Mouse (Mus musculus): ENCODE data around the gene Ptpn14. TPM values are rescaled to one million over a fixed set of nuclear protein-coding genes. Genes with fewer than 3 reads are reported as not detected.

The Ptpn14 gene
- polyA plus RNA-seq, 1 experiment from 2014 or later: 11.0 TPM

DNA sequence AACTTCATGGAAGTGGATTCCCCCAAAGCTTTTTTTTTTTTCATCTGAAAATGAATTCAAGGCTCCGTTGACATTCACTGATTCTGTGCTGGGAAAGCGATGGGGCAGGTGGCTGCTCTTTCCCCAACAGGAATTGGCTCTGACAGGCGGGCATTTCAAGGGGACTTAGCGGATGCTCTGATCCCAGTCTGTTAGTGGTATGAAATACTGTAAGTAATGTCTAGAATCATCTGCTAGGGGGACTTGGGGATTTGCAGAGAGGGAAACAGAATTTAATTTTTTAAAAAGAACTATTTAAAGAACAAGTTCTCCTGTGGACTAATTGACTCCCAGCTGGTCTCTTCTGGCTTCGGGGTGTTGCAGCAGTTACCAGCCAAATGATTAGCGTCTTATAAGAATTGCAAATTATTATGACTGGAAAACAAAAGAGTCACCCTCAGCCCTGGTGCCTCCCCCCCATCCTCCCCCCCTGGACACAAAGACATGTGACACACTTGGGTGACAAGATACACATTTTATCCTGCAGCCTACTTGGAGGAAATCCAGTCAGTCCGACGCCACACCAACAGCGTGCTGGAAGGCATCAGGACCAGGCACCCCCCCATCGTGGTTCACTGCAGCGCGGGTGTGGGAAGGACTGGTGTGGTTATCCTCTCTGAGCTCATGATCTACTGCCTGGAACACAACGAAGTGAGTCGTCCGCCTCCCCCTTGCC lies 136.9 kb downstream of the Ptpn14 start:
- H3K9ac ChIP-seq (ENCODE audit: low read length): no peak overlapping the region
- H3K4me3 ChIP-seq (ENCODE audit: control insufficient read depth in 1 of 2, insufficient read depth in 1 of 2, low read depth in 1 of 2, low read length in 2 of 2): no peak overlapping the region
- H3K4me2 ChIP-seq (ENCODE audit: low read length): no peak overlapping the region
- peaks cover 40% of the 10 kb centered on the region for H3K36me3 ChIP-seq (ENCODE audit: control insufficient read depth, insufficient read depth, low read length)
- no peaks in the 10 kb centered on the region for H3K9me3 ChIP-seq (ENCODE audit: control insufficient read depth, low read length)
- no peak for ATAC-seq (ENCODE audit: insufficient number of reproducible peaks, insufficient read depth, low FRiP score, low read depth)
- 77% methylated on average over 15 of the region's 15 CpGs for WGBS
- no peaks in the 10 kb centered on the region for H3K27me3 ChIP-seq (ENCODE audit: control insufficient read depth, insufficient read depth, low read length)
- H3K27ac ChIP-seq (replicated peaks in 1 of 2; ENCODE audit: control insufficient read depth in 1 of 2, insufficient read depth in 1 of 2, low read depth in 2 of 2, low read length in 2 of 2): 0 out of 4 replicates have a peak overlapping the region, but pooled peaks of 1 of the 2 experiments have one; percentile 15
- H3K4me1 ChIP-seq (ENCODE audit: control insufficient read depth in 2 of 2, insufficient read depth in 2 of 2, low read length in 2 of 2): peaks cover 26 to 33% of the 10 kb centered on the region in 2 experiments

DNA sequence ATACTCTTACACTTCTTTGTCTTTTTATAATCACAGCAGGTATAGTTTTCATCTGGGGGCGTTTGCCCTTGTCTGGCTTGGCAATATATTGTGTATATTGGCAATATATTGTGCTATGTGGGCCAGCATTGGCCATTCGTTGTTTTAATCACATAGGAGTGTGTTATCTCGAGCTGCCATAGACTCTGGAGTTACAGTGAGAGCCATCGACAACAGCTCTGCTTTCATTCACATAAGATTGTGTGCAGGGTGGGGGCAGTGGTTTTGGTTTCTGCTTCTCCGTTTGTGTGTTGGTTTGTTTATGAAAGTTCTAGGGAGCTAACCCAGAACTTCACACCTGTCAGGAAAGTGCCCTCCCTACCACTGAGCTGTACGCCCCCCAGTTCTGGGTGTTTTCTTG lies 138.6 kb downstream of the Ptpn14 start:
- Histone ChIP-seq H3K27me3 (ENCODE audit: control insufficient read depth, insufficient read depth, low read length) (no peaks in the 10 kb centered on the region), H3K36me3 (ENCODE audit: control insufficient read depth, insufficient read depth, low read length) (peaks cover 49% of the 10 kb centered on the region), H3K9me3 (ENCODE audit: control insufficient read depth, low read length) (no peaks in the 10 kb centered on the region), H3K4me2 (ENCODE audit: low read length) (peak overlapping the region; percentile 47; the same call in 1 of the 2 replicates), H3K27ac (replicated peaks in 1 of 2; ENCODE audit: control insufficient read depth in 1 of 2, insufficient read depth in 1 of 2, low read depth in 2 of 2, low read length in 2 of 2) (peak overlapping the region; percentile 92 to 96), H3K9ac (ENCODE audit: low read length) (peak overlapping the region; percentile 42; the same call in 1 of the 2 replicates), H3K4me1 (ENCODE audit: control insufficient read depth in 2 of 2, insufficient read depth in 2 of 2, low read length in 2 of 2) (peaks cover 21 to 26% of the 10 kb centered on the region in 2 experiments), H3K4me3 (ENCODE audit: control insufficient read depth in 1 of 2, insufficient read depth in 1 of 2, low read depth in 1 of 2, low read length in 2 of 2) (no peak overlapping the region)
- 33% methylated on average over 6 of the region's 6 CpGs for WGBS
- ATAC-seq (ENCODE audit: insufficient number of reproducible peaks, insufficient read depth, low FRiP score, low read depth): no peak

DNA sequence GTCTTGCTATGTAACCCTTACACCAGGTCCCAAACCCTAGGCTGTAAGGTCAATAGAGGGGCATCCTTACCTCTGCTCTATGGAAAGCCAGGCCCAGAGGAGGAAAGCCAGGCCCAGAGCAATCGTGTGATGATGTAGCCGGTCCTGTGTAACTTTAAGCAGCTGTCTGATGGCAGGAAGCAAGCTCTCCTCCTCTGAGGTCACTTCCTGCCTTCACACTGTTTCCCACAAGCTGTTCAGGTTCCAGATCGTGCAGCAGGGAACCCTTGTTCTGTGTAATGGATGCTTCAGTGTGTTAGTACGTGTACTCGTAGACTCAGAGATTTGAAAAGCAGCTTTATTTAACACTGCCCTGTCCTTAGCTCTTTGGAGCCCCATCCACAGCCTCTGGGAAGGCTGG lies 139.0 kb downstream of the Ptpn14 start:
- H3K4me2 ChIP-seq (ENCODE audit: low read length): peak overlapping the region; percentile 47

DNA sequence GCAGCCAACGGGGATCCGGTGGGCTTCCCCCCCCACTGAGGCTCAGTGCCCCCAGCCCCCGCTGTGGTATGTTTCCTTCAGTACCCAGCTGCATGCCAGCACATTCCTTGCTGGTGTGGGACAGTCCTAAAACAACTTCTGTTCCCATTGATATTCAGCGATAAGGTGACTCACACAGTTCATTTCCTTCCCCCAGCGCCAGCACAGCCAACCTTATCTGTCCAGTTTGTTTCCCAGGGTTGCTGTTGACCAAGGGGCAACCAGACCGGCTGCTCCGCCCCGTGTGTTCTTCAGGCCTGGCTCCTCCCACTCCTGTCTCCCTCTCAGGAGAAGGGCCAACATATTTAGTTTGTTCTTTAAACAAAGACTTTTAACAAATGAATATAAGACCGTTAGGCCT lies 139.4 kb downstream of the Ptpn14 start:
- WGBS: 6% methylated on average over 9 of the region's 9 CpGs
- peak overlapping the region; percentile 42; the same call in 1 of the 2 replicates for H3K9ac ChIP-seq (ENCODE audit: low read length)
- H3K4me2 ChIP-seq (ENCODE audit: low read length): peak overlapping the region; percentile 47
- no peak overlapping the region for H3K4me3 ChIP-seq (ENCODE audit: control insufficient read depth in 1 of 2, insufficient read depth in 1 of 2, low read depth in 1 of 2, low read length in 2 of 2)
- H3K36me3 ChIP-seq (ENCODE audit: control insufficient read depth, insufficient read depth, low read length): peaks cover 54% of the 10 kb centered on the region
- peak; percentile 85 for ATAC-seq (ENCODE audit: insufficient number of reproducible peaks, insufficient read depth, low FRiP score, low read depth)
- H3K27ac ChIP-seq (replicated peaks in 1 of 2; ENCODE audit: control insufficient read depth in 1 of 2, insufficient read depth in 1 of 2, low read depth in 2 of 2, low read length in 2 of 2): peak overlapping the region; percentile 92 to 96
- H3K27me3 ChIP-seq (ENCODE audit: control insufficient read depth, insufficient read depth, low read length): no peaks in the 10 kb centered on the region
- H3K4me1 ChIP-seq (ENCODE audit: control insufficient read depth in 2 of 2, insufficient read depth in 2 of 2, low read length in 2 of 2): peaks cover 21 to 26% of the 10 kb centered on the region in 2 experiments
- no peaks in the 10 kb centered on the region for H3K9me3 ChIP-seq (ENCODE audit: control insufficient read depth, low read length)

More for the DNA sequence above, 139.0 kb downstream of the Ptpn14 start:
- H3K27ac ChIP-seq (replicated peaks in 1 of 2; ENCODE audit: control insufficient read depth in 1 of 2, insufficient read depth in 1 of 2, low read depth in 2 of 2, low read length in 2 of 2): peak overlapping the region; percentile 92 to 96
- no peak overlapping the region for H3K4me3 ChIP-seq (ENCODE audit: control insufficient read depth in 1 of 2, insufficient read depth in 1 of 2, low read depth in 1 of 2, low read length in 2 of 2)
- no peaks in the 10 kb centered on the region for H3K27me3 ChIP-seq (ENCODE audit: control insufficient read depth, insufficient read depth, low read length)
- peaks cover 21 to 26% of the 10 kb centered on the region in 2 experiments for H3K4me1 ChIP-seq (ENCODE audit: control insufficient read depth in 2 of 2, insufficient read depth in 2 of 2, low read length in 2 of 2)
- H3K9ac ChIP-seq (ENCODE audit: low read length): peak overlapping the region; percentile 42; the same call in 1 of the 2 replicates
- peak; percentile 54 for ATAC-seq (ENCODE audit: insufficient number of reproducible peaks, insufficient read depth, low FRiP score, low read depth)
- no peaks in the 10 kb centered on the region for H3K9me3 ChIP-seq (ENCODE audit: control insufficient read depth, low read length)
- 11% methylated on average over 5 of the region's 5 CpGs for WGBS
- H3K36me3 ChIP-seq (ENCODE audit: control insufficient read depth, insufficient read depth, low read length): peaks cover 53% of the 10 kb centered on the region

DNA sequence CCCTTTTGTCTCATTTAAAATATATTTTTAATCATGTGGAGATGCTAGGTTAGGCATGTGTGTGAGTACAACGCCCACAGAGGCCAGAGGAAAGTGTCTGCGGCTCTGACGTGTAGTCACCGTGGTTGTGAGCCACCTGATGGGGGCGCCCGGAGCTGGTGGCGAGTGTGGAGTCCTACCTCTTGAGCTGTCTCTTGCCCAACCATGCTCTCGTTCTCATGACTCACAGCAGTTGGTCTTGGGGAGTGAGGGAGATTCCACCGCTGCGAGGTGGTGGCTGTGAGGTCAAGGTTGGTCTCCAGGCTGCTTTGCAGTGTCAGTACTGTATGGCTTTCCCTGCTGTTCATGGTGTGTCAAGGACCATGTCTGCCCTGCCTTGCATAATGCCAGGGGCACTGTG lies 140.0 kb downstream of the Ptpn14 start:
- Histone ChIP-seq H3K36me3 (ENCODE audit: control insufficient read depth, insufficient read depth, low read length) (peaks cover 48% of the 10 kb centered on the region), H3K4me2 (ENCODE audit: low read length) (peak overlapping the region; percentile 47; the same call in 1 of the 2 replicates), H3K27me3 (ENCODE audit: control insufficient read depth, insufficient read depth, low read length) (no peaks in the 10 kb centered on the region), H3K9ac (ENCODE audit: low read length) (peak overlapping the region; percentile 14; the same call in 1 of the 2 replicates), H3K27ac (replicated peaks in 1 of 2; ENCODE audit: control insufficient read depth in 1 of 2, insufficient read depth in 1 of 2, low read depth in 2 of 2, low read length in 2 of 2) (peak overlapping the region; percentile 92 to 96), H3K4me3 (ENCODE audit: control insufficient read depth in 1 of 2, insufficient read depth in 1 of 2, low read depth in 1 of 2, low read length in 2 of 2) (no peak overlapping the region), H3K4me1 (ENCODE audit: control insufficient read depth in 2 of 2, insufficient read depth in 2 of 2, low read length in 2 of 2) (peaks cover 21 to 26% of the 10 kb centered on the region in 2 experiments), H3K9me3 (ENCODE audit: control insufficient read depth, low read length) (no peaks in the 10 kb centered on the region)
- ATAC-seq (ENCODE audit: insufficient number of reproducible peaks, insufficient read depth, low FRiP score, low read depth): 0 out of 2 replicates have a peak, but pooled peaks have one; percentile 12
- WGBS: 52% methylated on average over 10 of the region's 10 CpGs

DNA sequence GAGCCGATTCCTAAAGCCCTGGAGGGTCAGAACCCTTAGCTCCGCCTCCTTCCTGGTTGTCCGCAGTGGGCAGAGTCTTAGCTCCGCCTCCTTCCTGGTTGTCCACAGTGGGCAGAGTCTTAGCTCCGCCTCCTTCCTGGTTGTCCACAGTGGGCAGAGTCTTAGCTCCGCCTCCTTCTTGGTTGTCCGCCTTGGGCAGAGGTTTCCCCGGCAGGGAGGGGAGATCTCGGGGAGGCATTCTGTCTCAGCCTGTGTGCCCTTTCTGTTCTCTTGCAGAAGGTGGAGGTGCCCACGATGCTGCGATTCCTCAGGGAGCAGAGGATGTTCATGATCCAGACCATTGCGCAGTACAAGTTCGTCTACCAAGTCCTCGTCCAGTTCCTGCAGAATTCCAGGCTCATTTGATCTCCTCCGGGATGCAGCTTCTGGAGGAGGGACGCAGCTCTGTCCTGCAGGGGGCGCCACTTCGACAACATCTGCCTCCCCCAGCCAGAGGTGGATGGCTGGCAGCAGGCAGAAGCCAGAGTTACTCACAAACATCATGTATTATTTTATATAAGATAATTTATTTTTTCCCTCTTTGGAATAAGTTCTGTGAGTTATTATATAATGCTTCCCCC lies 141.7 kb downstream of the Ptpn14 start:
- Histone ChIP-seq H3K9me3 (ENCODE audit: control insufficient read depth, low read length) (no peaks in the 10 kb centered on the region), H3K9ac (ENCODE audit: low read length) (no peak overlapping the region), H3K27ac (replicated peaks in 1 of 2; ENCODE audit: control insufficient read depth in 1 of 2, insufficient read depth in 1 of 2, low read depth in 2 of 2, low read length in 2 of 2) (no peak overlapping the region), H3K4me2 (ENCODE audit: low read length) (no peak overlapping the region), H3K4me3 (ENCODE audit: control insufficient read depth in 1 of 2, insufficient read depth in 1 of 2, low read depth in 1 of 2, low read length in 2 of 2) (no peak overlapping the region), H3K36me3 (ENCODE audit: control insufficient read depth, insufficient read depth, low read length) (peaks cover 35% of the 10 kb centered on the region), H3K27me3 (ENCODE audit: control insufficient read depth, insufficient read depth, low read length) (no peaks in the 10 kb centered on the region), H3K4me1 (ENCODE audit: control insufficient read depth in 2 of 2, insufficient read depth in 2 of 2, low read length in 2 of 2) (peaks cover 35 to 39% of the 10 kb centered on the region in 2 experiments)
- no peak for ATAC-seq (ENCODE audit: insufficient number of reproducible peaks, insufficient read depth, low FRiP score, low read depth)
- 88% methylated on average over 18 of the region's 18 CpGs for WGBS

DNA sequence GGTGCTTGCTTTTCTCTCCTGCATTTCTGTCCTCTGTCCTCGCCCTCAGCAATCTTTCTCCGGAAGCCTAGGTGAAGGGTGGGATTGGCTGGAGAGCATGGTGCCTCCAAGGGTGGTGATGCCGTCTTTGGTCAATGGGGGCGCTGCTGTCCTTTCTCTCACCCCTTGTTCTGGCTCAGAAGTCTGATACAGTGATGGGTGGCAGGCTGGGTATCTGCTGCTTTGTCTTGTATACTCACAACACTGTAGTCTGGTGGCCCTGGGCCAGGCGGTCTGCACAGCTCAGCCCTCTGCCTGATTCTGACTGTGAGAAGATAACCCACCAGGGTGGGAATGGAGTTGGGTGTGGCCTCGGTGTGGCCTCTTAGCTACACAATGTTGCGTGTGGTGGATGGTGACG lies 142.5 kb downstream of the Ptpn14 start:
- H3K4me1 ChIP-seq (ENCODE audit: control insufficient read depth in 2 of 2, insufficient read depth in 2 of 2, low read length in 2 of 2): peaks cover 38 to 42% of the 10 kb centered on the region in 2 experiments
- 78% methylated on average over 8 of the region's 8 CpGs for WGBS

More for the DNA sequence above, 142.5 kb downstream of the Ptpn14 start:
- no peak overlapping the region for H3K4me2 ChIP-seq (ENCODE audit: low read length)
- no peak for ATAC-seq (ENCODE audit: insufficient number of reproducible peaks, insufficient read depth, low FRiP score, low read depth)
- H3K36me3 ChIP-seq (ENCODE audit: control insufficient read depth, insufficient read depth, low read length): peaks cover 30% of the 10 kb centered on the region
- no peak overlapping the region for H3K4me3 ChIP-seq (ENCODE audit: control insufficient read depth in 1 of 2, insufficient read depth in 1 of 2, low read depth in 1 of 2, low read length in 2 of 2)
- H3K9ac ChIP-seq (ENCODE audit: low read length): no peak overlapping the region
- no peaks in the 10 kb centered on the region for H3K9me3 ChIP-seq (ENCODE audit: control insufficient read depth, low read length)
- H3K27me3 ChIP-seq (ENCODE audit: control insufficient read depth, insufficient read depth, low read length): no peaks in the 10 kb centered on the region
- H3K27ac ChIP-seq (replicated peaks in 1 of 2; ENCODE audit: control insufficient read depth in 1 of 2, insufficient read depth in 1 of 2, low read depth in 2 of 2, low read length in 2 of 2): no peak overlapping the region

Data from heart, embryonic 14.5 days (tissue).